Mouse (Mus musculus): Measurements from ENCODE around the gene Vmn1r3. TPM values are rescaled to one million over a fixed set of nuclear protein-coding genes. Genes with fewer than 3 reads are reported as not detected.
"Not testable (repeated sequence)": the region's sequence is repeated elsewhere in the genome, so short reads cannot be mapped to it uniquely, and the experiment has no call there.

The Vmn1r3 gene
- polyA plus RNA-seq, 1 experiment from 2014 or later = not detected

- not testable (repeated sequence) for H3K27me3 ChIP-seq (replicated peaks); H3K36me3 ChIP-seq; ATAC-seq (ENCODE audit: extremely low read depth, insufficient number of reproducible peaks, low FRiP score, low TSS enrichment); H3K4me1 ChIP-seq; H3K9ac ChIP-seq; H3K4me2 ChIP-seq; H3K9me3 ChIP-seq; H3K4me3 ChIP-seq; H3K27ac ChIP-seq (replicated peaks)
- 39% methylated on average over 1 of the region's 1 CpGs for WGBS
These were observed 24.6 kb upstream of the Vmn1r3 start for GRCm38 (mm10) chr4:3209643-3210217.

GRCm38 (mm10) chr4:3176746-3177490 is 8.2 kb downstream of the Vmn1r3 start:
- not testable (repeated sequence) for ATAC-seq (ENCODE audit: extremely low read depth, insufficient number of reproducible peaks, low FRiP score, low TSS enrichment); H3K36me3 ChIP-seq; H3K4me3 ChIP-seq; H3K27ac ChIP-seq (replicated peaks); H3K9ac ChIP-seq; H3K4me2 ChIP-seq; H3K27me3 ChIP-seq (replicated peaks); H3K4me1 ChIP-seq
- WGBS = 82% methylated on average over 10 of the region's 10 CpGs
- peaks cover 30% of the 10 kb centered on the region for H3K9me3 ChIP-seq

- not testable (repeated sequence) for H3K4me3 ChIP-seq; H3K4me2 ChIP-seq; ATAC-seq (ENCODE audit: extremely low read depth, insufficient number of reproducible peaks, low FRiP score, low TSS enrichment); H3K9ac ChIP-seq; H3K4me1 ChIP-seq; H3K36me3 ChIP-seq; H3K27me3 ChIP-seq (replicated peaks); H3K27ac ChIP-seq (replicated peaks)
- peaks cover 30% of the 10 kb centered on the region for H3K9me3 ChIP-seq
- WGBS = 85% methylated on average over 6 of the region's 6 CpGs
These were observed 9.0 kb downstream of the Vmn1r3 start for GRCm38 (mm10) chr4:3176195-3176594.

GRCm38 (mm10) chr4:3175756-3176155 is 9.4 kb downstream of the Vmn1r3 start:
- 83% methylated on average over 7 of the region's 8 CpGs for WGBS
- H3K9ac ChIP-seq; ATAC-seq (ENCODE audit: extremely low read depth, insufficient number of reproducible peaks, low FRiP score, low TSS enrichment): not testable (repeated sequence)

GRCm38 (mm10) chr4:3174586-3174985 is 10.6 kb downstream of the Vmn1r3 start:
- not testable (repeated sequence) for H3K4me3 ChIP-seq; H3K4me1 ChIP-seq; H3K4me2 ChIP-seq; H3K9ac ChIP-seq; H3K27me3 ChIP-seq (replicated peaks); H3K27ac ChIP-seq (replicated peaks); H3K36me3 ChIP-seq; ATAC-seq (ENCODE audit: extremely low read depth, insufficient number of reproducible peaks, low FRiP score, low TSS enrichment)
- WGBS = 71% methylated on average over 4 of the region's 4 CpGs
- H3K9me3 ChIP-seq = peaks cover 30% of the 10 kb centered on the region

More at GRCm38 (mm10) chr4:3175756-3176155, 9.4 kb downstream of the Vmn1r3 start:
- H3K27ac ChIP-seq (replicated peaks); H3K4me2 ChIP-seq; H3K4me3 ChIP-seq; H3K27me3 ChIP-seq (replicated peaks); H3K4me1 ChIP-seq; H3K36me3 ChIP-seq: not testable (repeated sequence)
- H3K9me3 ChIP-seq = peaks cover 30% of the 10 kb centered on the region

GRCm38 (mm10) chr4:3167020-3167419 is 18.1 kb downstream of the Vmn1r3 start, which contains the start of gene Vmn1r2:
TSS of gene Vmn1r2 (plus strand) at chr4:3167320.
- no CpG with 5 or more reads among the region's 1 CpGs for WGBS
- not testable (repeated sequence) for ATAC-seq (ENCODE audit: extremely low read depth, insufficient number of reproducible peaks, low FRiP score, low TSS enrichment); H3K4me2 ChIP-seq

GRCm38 (mm10) chr4:3165046-3165445 is 20.1 kb downstream of the Vmn1r3 start:
- 85% methylated on average over 4 of the region's 4 CpGs for WGBS
- no peaks in the 10 kb centered on the region for H3K27me3 ChIP-seq (replicated peaks)
- H3K9me3 ChIP-seq = peaks cover 12% of the 10 kb centered on the region; the same call in 1 of the 2 replicates
- no peak overlapping the region for H3K9ac ChIP-seq
- H3K4me2 ChIP-seq = no peak overlapping the region
- no peak for ATAC-seq (ENCODE audit: extremely low read depth, insufficient number of reproducible peaks, low FRiP score, low TSS enrichment)
- no peaks in the 10 kb centered on the region for H3K4me1 ChIP-seq
- H3K27ac ChIP-seq (replicated peaks) = no peak overlapping the region
- no peaks in the 10 kb centered on the region for H3K36me3 ChIP-seq
- no peak overlapping the region for H3K4me3 ChIP-seq

More at GRCm38 (mm10) chr4:3167020-3167419, 18.1 kb downstream of the Vmn1r3 start, which contains the start of gene Vmn1r2:
- peaks cover 12% of the 10 kb centered on the region; the same call in 1 of the 2 replicates for H3K9me3 ChIP-seq
- not testable (repeated sequence) for H3K27me3 ChIP-seq (replicated peaks); H3K27ac ChIP-seq (replicated peaks); H3K4me3 ChIP-seq; H3K9ac ChIP-seq; H3K4me1 ChIP-seq; H3K36me3 ChIP-seq

- H3K27me3 ChIP-seq (replicated peaks); H3K4me2 ChIP-seq; H3K9ac ChIP-seq; H3K4me1 ChIP-seq; ATAC-seq (ENCODE audit: extremely low read depth, insufficient number of reproducible peaks, low FRiP score, low TSS enrichment); H3K4me3 ChIP-seq; H3K27ac ChIP-seq (replicated peaks); H3K36me3 ChIP-seq: not testable (repeated sequence)
- peaks cover 12% of the 10 kb centered on the region; the same call in 1 of the 2 replicates for H3K9me3 ChIP-seq
These were observed 20.7 kb downstream of the Vmn1r3 start for GRCm38 (mm10) chr4:3164429-3164828.

GRCm38 (mm10) chr4:3153320-3153719 is 31.8 kb downstream of the Vmn1r3 start:
- ATAC-seq (ENCODE audit: extremely low read depth, insufficient number of reproducible peaks, low FRiP score, low TSS enrichment); H3K9ac ChIP-seq; H3K27me3 ChIP-seq (replicated peaks): not testable (repeated sequence)

GRCm38 (mm10) chr4:3147926-3148325 is 37.2 kb downstream of the Vmn1r3 start:
- not testable (repeated sequence) for H3K36me3 ChIP-seq; ATAC-seq (ENCODE audit: extremely low read depth, insufficient number of reproducible peaks, low FRiP score, low TSS enrichment); H3K9me3 ChIP-seq; H3K27me3 ChIP-seq (replicated peaks); H3K4me3 ChIP-seq; H3K27ac ChIP-seq (replicated peaks); H3K4me1 ChIP-seq; H3K4me2 ChIP-seq; H3K9ac ChIP-seq
- WGBS = no CpG with 5 or more reads among the region's 3 CpGs

More at GRCm38 (mm10) chr4:3153320-3153719, 31.8 kb downstream of the Vmn1r3 start:
- 50% methylated on average over 2 of the region's 2 CpGs for WGBS
- not testable (repeated sequence) for H3K9me3 ChIP-seq; H3K4me3 ChIP-seq; H3K4me2 ChIP-seq; H3K27ac ChIP-seq (replicated peaks); H3K36me3 ChIP-seq; H3K4me1 ChIP-seq
